Mouse (Mus musculus): Measurements from ENCODE around the gene Gm6121. TPM values are rescaled to one million over a fixed set of nuclear protein-coding genes. Genes with fewer than 3 reads are reported as not detected.

Gm6121 gene
- not detected for polyA plus RNA-seq (2017; shearing (Covaris generic))

GRCm38 (mm10) chrX:26935597-26935996 lies at the start of gene Gm6121:
TSS of gene Gm6121 (minus strand) at chrX:26935697.

Other genes with a start within 250 kb of the Gm6121 start
- gene Gm14525, start 233.1 kb downstream of the Gm6121 start, polyA plus RNA-seq (2017; shearing (Covaris generic)): not detected